Mouse (Mus musculus): Measurements from ENCODE around the gene Snx3. TPM values are rescaled to one million over a fixed set of nuclear protein-coding genes. Genes with fewer than 3 reads are reported as not detected.

Gene Snx3
- polyA plus RNA-seq, 1 experiment from 2014 or later, result 326 TPM

GRCm38 (mm10) chr10:42521315-42521981 is 19.6 kb downstream of the Snx3 start:
- 55% methylated on average over 5 of the region's 5 CpGs for WGBS
- H3K9ac ChIP-seq (ENCODE audit: low read depth, low read length), result no peak overlapping the region
- no peaks in the 10 kb centered on the region for H3K36me3 ChIP-seq (ENCODE audit: insufficient read depth, low read length)
- ATAC-seq (replicated peaks; ENCODE audit: low FRiP score, low read depth) (no peak), DNase-seq (ENCODE audit: low spot score) (peak; percentile 24)
- H3K4me3 ChIP-seq (replicated peaks; ENCODE audit: low read depth, low read length), result no peak overlapping the region
- 0 out of 2 replicates have a peak, but pooled peaks cover 3% of the 10 kb centered on the region for H3K4me1 ChIP-seq (replicated peaks; ENCODE audit: insufficient read depth, low read length)
- no peak for TF ChIP-seq CTCF (IDR thresholded peaks at IDR 0.05; ENCODE audit: low read depth)
- H3K27ac ChIP-seq, result no peak overlapping the region
- H3K9me3 ChIP-seq (replicated peaks; ENCODE audit: low read length), result no peaks in the 10 kb centered on the region
- no peak overlapping the region for H3K4me2 ChIP-seq (ENCODE audit: low read length)
- no peaks in the 10 kb centered on the region for H3K27me3 ChIP-seq (ENCODE audit: insufficient read depth, low read length)

GRCm38 (mm10) chr10:42522912-42523311 is 21.1 kb downstream of the Snx3 start:
- 0 out of 2 replicates have a peak, but pooled peaks cover 5% of the 10 kb centered on the region for H3K36me3 ChIP-seq (ENCODE audit: insufficient read depth, low read length)
- H3K4me3 ChIP-seq (replicated peaks; ENCODE audit: low read depth, low read length), result no peak overlapping the region
- H3K27me3 ChIP-seq (ENCODE audit: insufficient read depth, low read length), result no peaks in the 10 kb centered on the region
- H3K9me3 ChIP-seq (replicated peaks; ENCODE audit: low read length), result no peaks in the 10 kb centered on the region
- no peak overlapping the region for H3K9ac ChIP-seq (ENCODE audit: low read depth, low read length)
- H3K4me2 ChIP-seq (ENCODE audit: low read length), result no peak overlapping the region
- 40% methylated on average over 2 of the region's 2 CpGs for WGBS
- 0 out of 2 replicates have a peak, but pooled peaks cover 3% of the 10 kb centered on the region for H3K4me1 ChIP-seq (replicated peaks; ENCODE audit: insufficient read depth, low read length)
- peak; percentile 14; the same call in 1 of the 2 replicates for TF ChIP-seq CTCF (IDR thresholded peaks at IDR 0.05; ENCODE audit: low read depth)
- no peak overlapping the region for H3K27ac ChIP-seq
- DNase-seq (ENCODE audit: low spot score), result no peak
- ATAC-seq (replicated peaks; ENCODE audit: low FRiP score, low read depth), result no peak

- DNase-seq (ENCODE audit: low spot score) (no peak), ATAC-seq (replicated peaks; ENCODE audit: low FRiP score, low read depth) (no peak)
- H3K4me1 ChIP-seq (replicated peaks; ENCODE audit: insufficient read depth, low read length), result 0 out of 2 replicates have a peak, but pooled peaks cover 3% of the 10 kb centered on the region
- 0 out of 2 replicates have a peak, but pooled peaks cover 8% of the 10 kb centered on the region for H3K36me3 ChIP-seq (ENCODE audit: insufficient read depth, low read length)
- H3K27me3 ChIP-seq (ENCODE audit: insufficient read depth, low read length), result no peaks in the 10 kb centered on the region
- no peak overlapping the region for H3K27ac ChIP-seq
- TF ChIP-seq CTCF (IDR thresholded peaks at IDR 0.05; ENCODE audit: low read depth), result no peak
- H3K9ac ChIP-seq (ENCODE audit: low read depth, low read length), result no peak overlapping the region
- H3K4me2 ChIP-seq (ENCODE audit: low read length), result no peak overlapping the region
- H3K9me3 ChIP-seq (replicated peaks; ENCODE audit: low read length), result no peaks in the 10 kb centered on the region
- H3K4me3 ChIP-seq (replicated peaks; ENCODE audit: low read depth, low read length), result no peak overlapping the region
- 78% methylated on average over 11 of the region's 11 CpGs for WGBS
Observed at GRCm38 (mm10) chr10:42523556-42524162, 21.8 kb downstream of the Snx3 start.

GRCm38 (mm10) chr10:42525682-42526081 is 23.9 kb downstream of the Snx3 start:
- H3K9me3 ChIP-seq (replicated peaks; ENCODE audit: low read length), result no peaks in the 10 kb centered on the region
- H3K36me3 ChIP-seq (ENCODE audit: insufficient read depth, low read length), result peaks cover 15% of the 10 kb centered on the region; the same call in 1 of the 2 replicates
- H3K4me2 ChIP-seq (ENCODE audit: low read length), result no peak overlapping the region
- no peak overlapping the region for H3K4me3 ChIP-seq (replicated peaks; ENCODE audit: low read depth, low read length)
- H3K9ac ChIP-seq (ENCODE audit: low read depth, low read length), result no peak overlapping the region
- TF ChIP-seq CTCF (IDR thresholded peaks at IDR 0.05; ENCODE audit: low read depth), result no peak
- WGBS, result 97% methylated on average over 3 of the region's 3 CpGs
- no peaks in the 10 kb centered on the region for H3K27me3 ChIP-seq (ENCODE audit: insufficient read depth, low read length)
- ATAC-seq (replicated peaks; ENCODE audit: low FRiP score, low read depth) (no peak), DNase-seq (ENCODE audit: low spot score) (no peak)
- H3K27ac ChIP-seq, result no peak overlapping the region
- 0 out of 2 replicates have a peak, but pooled peaks cover 3% of the 10 kb centered on the region for H3K4me1 ChIP-seq (replicated peaks; ENCODE audit: insufficient read depth, low read length)

GRCm38 (mm10) chr10:42533836-42534453 is 32.1 kb downstream of the Snx3 start:
- H3K27ac ChIP-seq, result no peak overlapping the region
- no peak for TF ChIP-seq CTCF (IDR thresholded peaks at IDR 0.05; ENCODE audit: low read depth)
- H3K4me2 ChIP-seq (ENCODE audit: low read length), result no peak overlapping the region
- no peak for ATAC-seq (replicated peaks; ENCODE audit: low FRiP score, low read depth)
- H3K36me3 ChIP-seq (ENCODE audit: insufficient read depth, low read length), result peaks cover 19% of the 10 kb centered on the region
- H3K9ac ChIP-seq (ENCODE audit: low read depth, low read length), result no peak overlapping the region
- H3K4me3 ChIP-seq (replicated peaks; ENCODE audit: low read depth, low read length), result no peak overlapping the region
- H3K4me1 ChIP-seq (replicated peaks; ENCODE audit: insufficient read depth, low read length), result no peaks in the 10 kb centered on the region
- DNase-seq (ENCODE audit: low spot score), result no peak
- H3K27me3 ChIP-seq (ENCODE audit: insufficient read depth, low read length), result no peaks in the 10 kb centered on the region
- 86% methylated on average over 11 of the region's 11 CpGs for WGBS
- H3K9me3 ChIP-seq (replicated peaks; ENCODE audit: low read length), result no peaks in the 10 kb centered on the region

- WGBS, result 84% methylated on average over 9 of the region's 9 CpGs
- TF ChIP-seq CTCF (IDR thresholded peaks at IDR 0.05; ENCODE audit: low read depth), result no peak
- ATAC-seq (replicated peaks; ENCODE audit: low FRiP score, low read depth), result no peak
- no peak overlapping the region for H3K27ac ChIP-seq
- no peak overlapping the region for H3K4me2 ChIP-seq (ENCODE audit: low read length)
- no peaks in the 10 kb centered on the region for H3K4me1 ChIP-seq (replicated peaks; ENCODE audit: insufficient read depth, low read length)
- no peak for DNase-seq (ENCODE audit: low spot score)
- no peak overlapping the region for H3K4me3 ChIP-seq (replicated peaks; ENCODE audit: low read depth, low read length)
- H3K27me3 ChIP-seq (ENCODE audit: insufficient read depth, low read length), result no peaks in the 10 kb centered on the region
- no peak overlapping the region for H3K9ac ChIP-seq (ENCODE audit: low read depth, low read length)
- H3K36me3 ChIP-seq (ENCODE audit: insufficient read depth, low read length), result peaks cover 12% of the 10 kb centered on the region; the same call in 1 of the 2 replicates
- H3K9me3 ChIP-seq (replicated peaks; ENCODE audit: low read length), result no peaks in the 10 kb centered on the region
Observed at GRCm38 (mm10) chr10:42537571-42538316, 35.9 kb downstream of the Snx3 start.
